Mouse (Mus musculus): ENCODE results near the gene Tmem217.

DNA sequence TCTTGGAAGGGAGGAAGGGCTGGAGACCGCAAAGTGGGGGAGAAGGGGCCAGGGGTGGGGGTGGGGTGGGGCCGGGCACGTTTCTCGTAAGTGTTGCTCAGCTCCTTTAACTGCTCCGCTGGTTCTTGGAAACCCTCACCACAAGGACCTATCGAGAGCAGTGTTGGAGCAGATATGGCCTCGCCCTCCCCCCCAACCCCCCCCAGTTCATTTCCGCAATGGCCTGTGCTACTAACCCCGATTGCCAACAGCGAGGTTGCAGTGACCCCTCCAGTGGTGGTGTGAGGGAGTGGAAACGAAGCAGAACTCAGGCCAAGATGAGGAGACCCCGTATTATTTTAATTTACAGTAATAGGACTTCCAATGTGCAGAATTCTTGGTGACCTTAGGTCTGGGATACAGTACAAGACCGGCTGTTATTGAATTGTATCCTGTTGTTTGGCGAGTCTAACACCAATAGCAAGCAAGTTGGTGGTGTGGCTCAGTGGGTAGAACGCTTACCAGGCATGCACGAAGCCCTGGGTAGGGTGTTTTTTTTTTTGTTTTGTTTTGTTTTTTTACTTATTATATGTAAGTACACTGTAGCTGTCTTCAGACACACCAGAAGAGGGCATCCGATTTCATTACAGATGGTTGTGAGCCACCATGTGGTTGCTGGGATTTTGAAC lies 51.2 kb downstream of the Tmem217 start:
- TF ChIP-seq TAL1 (IDR thresholded peaks at IDR 0.05; ENCODE audit: low read length), result no peak
- TF ChIP-seq GATA1 (IDR thresholded peaks at IDR 0.05; ENCODE audit: low read length), result no peak
